Mouse (Mus musculus): Measurements from ENCODE around the gene Cd164l2.
A peak's percentile ranks its signal among the peaks of the same experiment; 100 is the strongest.

The Cd164l2 gene

DNA sequence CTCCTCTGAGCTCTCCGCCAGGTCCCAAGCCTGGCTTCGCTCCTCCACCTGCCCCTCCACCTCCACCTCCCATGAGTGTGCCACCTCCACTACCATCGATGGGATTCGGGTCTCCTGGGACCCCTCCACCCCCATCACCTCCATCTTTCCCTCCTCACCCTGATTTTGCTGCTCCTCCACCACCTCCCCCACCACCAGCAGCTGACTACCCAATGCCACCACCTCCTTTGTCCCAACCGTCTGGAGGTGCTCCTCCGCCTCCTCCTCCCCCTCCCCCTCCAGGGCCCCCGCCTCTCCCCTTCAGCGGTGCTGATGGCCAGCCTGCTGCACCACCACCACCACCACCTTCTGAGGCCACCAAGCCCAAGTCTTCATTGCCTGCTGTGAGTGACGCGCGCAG, 17.4 kb upstream of the Cd164l2 start:
- no peak for DNase-seq (ENCODE audit: extremely low spot score, low spot score)

- no peak for DNase-seq (ENCODE audit: extremely low spot score, low spot score)
Measured at GRCm38 (mm10) chr4:133195014-133195413, 16.9 kb upstream of the Cd164l2 start.

- no peak for DNase-seq (ENCODE audit: extremely low spot score, low spot score)
Measured at GRCm38 (mm10) chr4:133196136-133196535, 15.8 kb upstream of the Cd164l2 start.

DNA sequence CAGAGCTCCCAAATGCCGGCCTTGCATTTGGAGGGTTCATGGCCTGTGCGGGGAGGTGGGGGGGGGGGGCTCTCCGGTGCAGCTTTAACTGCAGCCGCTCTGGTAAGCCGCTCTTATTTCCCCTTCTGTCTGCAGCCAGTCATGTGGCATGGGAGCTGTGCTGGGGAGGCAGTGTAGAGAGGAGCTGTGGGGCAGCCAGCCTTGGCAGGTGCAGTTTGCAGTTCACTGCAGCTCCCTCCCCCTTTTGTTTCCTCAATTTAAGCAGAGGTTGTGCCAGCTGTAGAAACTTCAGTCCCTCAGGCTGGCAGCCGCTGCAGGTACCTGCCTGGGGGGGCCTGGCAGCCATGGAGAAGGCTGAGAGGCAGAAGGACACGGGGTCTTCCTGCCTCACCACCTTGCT, 15.1 kb upstream of the Cd164l2 start:
- no peak for DNase-seq (ENCODE audit: extremely low spot score, low spot score)

- DNase-seq (ENCODE audit: extremely low spot score, low spot score), result no peak
Measured at GRCm38 (mm10) chr4:133197355-133197754, 14.6 kb upstream of the Cd164l2 start.

- DNase-seq (ENCODE audit: extremely low spot score, low spot score), result peak; percentile 51
Measured at GRCm38 (mm10) chr4:133197801-133198286, 14.1 kb upstream of the Cd164l2 start.

DNA sequence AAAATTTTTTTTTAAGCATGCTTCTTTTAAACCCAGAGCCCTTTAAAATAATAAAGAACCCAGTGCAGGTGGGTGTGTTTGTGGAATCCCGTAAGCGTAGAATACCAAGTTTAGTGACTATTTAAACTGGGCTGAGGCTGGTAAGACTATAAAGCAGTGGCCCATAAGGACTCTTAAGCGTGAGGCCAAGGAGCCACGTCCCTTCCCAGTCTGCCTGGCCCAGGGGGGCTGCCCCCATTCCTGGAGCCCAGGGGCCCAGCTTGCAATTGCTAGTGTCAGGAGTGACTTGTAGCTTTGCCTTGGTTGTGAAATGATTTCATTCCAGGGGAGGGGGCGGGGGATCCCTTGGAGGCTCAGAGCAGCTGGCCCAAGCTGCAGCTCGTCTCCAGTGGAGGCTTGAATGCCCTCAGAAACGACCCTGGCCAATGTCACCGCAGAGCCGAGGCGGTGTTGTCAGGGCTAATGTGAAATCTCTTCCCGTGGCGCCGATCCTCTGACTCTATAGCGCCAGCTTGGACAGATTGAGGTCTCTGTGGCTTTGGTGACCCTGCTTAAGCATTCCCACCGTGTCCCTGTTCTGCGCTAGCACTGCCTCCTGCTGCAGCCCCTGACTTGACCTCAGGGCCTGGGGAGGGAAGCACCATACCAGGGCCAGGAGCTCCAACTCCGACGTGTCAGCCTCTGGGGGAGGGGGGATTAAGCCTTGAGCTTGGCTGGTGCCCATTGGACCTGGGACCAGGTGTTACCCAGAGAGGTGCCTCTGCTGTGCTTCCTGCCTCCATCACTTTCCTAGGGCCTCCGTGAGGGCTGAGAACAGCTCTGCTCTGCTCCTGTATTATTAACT, 13.4 kb upstream of the Cd164l2 start:
- DNase-seq (ENCODE audit: extremely low spot score, low spot score), result peak; percentile 61

GRCm38 (mm10) chr4:133199743-133200142, 12.2 kb upstream of the Cd164l2 start:
- DNase-seq (ENCODE audit: extremely low spot score, low spot score), result no peak

DNA sequence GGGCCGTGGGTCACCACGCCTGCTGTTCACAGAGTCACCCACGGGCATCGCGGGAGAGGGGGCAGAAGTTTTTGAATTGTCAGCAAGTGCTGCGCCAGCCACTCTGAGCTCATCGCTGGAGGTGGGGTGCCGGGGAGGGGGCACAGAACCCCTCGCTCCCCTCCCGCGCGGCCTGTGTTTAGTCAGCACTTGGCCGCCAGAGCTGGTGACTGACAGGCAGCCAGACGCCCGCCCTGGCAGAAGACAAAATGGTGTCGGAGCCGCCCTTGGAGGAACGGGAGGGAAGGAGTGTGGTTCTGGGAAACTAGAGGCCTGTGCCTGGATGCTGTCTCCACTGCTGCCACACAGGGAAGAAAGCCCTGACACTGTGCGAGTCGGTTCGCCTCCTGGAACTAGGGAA, 11.6 kb upstream of the Cd164l2 start:
- no peak for DNase-seq (ENCODE audit: extremely low spot score, low spot score)

DNA sequence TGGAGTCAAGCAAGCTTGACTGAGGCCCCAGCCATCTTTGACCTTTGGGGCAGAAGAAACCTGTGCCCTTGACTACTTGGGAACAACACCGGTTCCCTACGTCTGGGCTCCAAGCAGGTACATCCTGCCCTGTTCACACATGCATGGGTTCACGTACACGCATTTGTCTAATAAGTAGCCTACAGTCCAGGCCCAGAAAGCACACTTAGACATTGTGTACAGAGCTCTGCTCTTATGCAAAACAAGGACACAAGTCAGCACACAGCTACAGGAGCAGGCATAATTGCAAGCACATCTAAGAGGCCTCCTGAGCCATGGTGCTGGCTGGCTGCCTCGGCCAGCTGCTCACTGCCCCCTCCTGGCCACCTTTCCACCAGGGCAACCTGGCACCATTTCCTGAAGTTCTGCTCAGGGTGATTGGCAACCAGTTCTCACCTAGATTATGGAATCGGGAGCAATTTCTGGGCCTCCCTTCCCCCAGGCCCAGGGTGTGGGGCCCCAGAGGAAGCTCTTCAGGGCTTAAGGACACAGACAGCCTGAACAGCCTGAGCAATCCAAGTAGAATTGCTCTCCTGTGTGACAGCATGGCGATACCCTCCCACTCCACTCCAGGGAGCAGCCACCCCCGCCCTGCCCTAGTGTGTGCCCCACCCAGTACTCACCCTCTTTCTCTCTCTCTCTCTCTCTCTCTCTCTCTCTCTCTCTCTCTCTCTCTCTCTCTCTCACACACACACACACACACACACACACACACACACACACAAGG, 10.7 kb upstream of the Cd164l2 start:
- no peak for DNase-seq (ENCODE audit: extremely low spot score, low spot score)

DNA sequence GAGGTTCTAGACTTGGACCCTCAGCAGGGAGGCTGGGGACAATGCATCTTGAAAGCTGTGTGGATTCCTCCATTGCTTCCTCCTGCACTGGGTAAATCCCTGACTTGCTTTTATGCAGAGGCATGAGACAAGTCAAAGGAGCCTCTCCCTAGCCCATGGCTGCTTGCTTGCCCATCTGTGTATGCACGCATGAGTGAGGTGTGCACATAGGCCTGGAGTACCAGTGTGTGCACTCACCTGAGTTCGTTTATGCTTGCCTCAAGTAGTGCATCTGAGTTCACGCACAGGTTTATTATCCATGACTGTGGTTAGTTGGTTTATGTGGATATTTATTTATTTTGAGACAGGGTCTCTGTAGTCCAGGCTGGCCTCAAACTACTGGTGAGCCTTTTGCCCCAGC, 9.7 kb upstream of the Cd164l2 start:
- no peak for DNase-seq (ENCODE audit: extremely low spot score, low spot score)

DNA sequence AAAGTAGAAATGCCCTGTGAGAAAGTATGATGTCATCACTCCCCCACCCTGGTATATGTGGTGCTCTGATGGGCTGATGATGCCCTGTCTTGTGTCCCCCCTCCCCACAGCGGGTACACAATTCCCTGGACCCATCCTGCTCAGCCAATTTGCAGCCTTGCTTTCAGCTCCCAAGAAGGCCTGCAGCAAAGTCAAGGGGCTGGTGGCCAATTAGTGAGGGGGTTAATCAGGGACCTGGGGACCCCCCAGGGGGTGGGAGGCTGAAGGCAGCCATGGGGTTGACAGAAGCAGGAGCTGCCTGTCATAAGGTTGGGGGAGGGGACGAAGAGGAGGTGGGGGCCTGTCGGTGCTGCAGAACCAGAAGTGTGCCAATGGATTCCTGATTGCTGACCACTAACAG, 8.3 kb upstream of the Cd164l2 start:
- no peak for DNase-seq (ENCODE audit: extremely low spot score, low spot score)

GRCm38 (mm10) chr4:133204379-133204778, 7.6 kb upstream of the Cd164l2 start:
- no peak for DNase-seq (ENCODE audit: extremely low spot score, low spot score)

DNA sequence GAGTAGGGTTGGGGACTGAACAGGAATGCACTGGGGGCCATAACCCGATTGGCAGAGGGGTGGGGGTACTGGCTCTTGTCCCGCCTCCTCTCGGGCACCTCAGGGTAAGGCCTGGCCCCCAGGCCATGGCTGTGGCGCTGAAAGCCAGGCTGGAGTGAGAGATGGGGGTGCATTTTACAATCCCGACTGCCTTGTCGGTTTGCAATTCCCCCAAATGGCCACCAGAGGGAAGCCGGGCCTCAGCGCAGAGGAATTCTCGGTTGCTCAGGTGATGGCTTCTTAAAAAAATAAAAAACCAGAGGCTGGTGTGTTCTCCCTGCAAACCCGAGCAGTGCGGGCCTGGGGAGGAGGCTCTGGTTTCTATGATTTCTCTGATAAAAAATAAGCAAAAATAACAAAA, 2.6 kb upstream of the Cd164l2 start:
- peak; percentile 57 for DNase-seq (ENCODE audit: extremely low spot score, low spot score)

DNA sequence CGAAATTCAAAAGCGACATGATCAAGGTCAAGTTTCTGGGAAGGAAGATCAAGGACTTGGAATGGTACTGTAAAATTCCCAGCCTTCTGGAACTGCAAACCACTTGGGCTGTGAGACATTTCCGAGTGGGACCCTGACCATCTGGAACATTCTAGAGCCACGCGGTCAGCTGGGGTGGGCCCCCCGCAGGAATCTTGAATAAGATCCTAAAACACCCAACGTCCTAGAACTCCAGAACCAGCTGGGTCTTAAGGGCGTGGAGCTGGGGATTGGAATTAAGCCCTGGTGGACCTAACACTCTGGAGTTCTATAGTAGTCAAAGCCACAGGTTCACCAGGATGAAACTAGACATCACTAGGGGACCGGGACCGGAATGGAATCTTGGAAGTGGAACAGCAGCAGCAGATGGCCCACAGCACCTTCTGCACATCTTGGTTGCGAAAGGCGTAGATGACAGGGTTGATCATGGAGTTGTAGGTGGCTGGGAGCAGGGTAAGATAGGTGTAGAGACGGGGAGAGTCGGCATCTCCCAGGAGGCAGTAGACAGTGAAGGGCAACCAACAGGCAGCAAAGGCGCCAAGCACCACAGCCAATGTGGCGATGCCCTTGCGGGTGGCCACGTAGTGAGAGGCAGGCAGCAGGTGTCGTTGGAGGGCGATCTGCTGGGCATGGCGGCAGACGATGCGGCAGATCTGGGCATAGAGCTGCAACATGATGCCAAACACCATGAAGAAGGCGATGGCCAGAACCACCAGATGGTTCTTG, 1.7 kb upstream of the Cd164l2 start:
- no peak for DNase-seq (ENCODE audit: extremely low spot score, low spot score)

GRCm38 (mm10) chr4:133210788-133211390, 1.0 kb upstream of the Cd164l2 start:
- DNase-seq (ENCODE audit: extremely low spot score, low spot score), result no peak

DNA sequence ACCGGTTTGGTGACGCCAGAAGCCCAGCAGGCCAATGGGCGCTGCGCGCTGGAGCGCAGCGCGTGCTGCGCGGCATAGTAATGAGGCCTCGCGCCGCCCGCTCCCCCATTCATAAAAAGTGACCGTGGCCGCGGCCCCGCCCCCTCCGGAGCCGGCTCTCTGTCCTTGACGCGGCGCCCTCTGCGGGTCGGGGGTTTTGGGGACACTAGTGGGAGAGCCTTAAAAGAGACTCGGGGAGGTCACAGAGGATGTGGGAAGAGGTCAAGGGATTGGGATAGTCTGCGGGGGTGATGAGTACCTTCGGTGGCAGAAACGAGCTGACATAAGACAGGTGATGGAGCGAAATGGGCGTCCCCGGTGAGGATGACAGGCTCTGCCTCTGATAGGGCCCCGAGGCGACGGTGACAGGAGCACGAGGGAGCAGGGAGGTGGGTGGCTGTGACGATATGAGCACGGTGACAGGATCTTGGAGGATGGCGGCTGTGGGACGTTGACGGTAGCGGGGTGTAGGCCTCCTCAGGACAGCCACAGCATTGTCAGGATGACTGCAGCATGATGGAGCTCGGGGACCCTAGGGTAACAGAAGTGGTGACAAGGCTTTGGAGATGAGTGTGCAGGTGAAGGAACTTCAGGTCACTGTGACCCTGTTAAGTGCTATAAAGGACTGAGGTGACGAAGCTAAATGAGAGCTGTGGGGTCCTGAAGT, 784 bp downstream of the Cd164l2 start:
- peak; percentile 84 for DNase-seq (ENCODE audit: extremely low spot score, low spot score)

DNA sequence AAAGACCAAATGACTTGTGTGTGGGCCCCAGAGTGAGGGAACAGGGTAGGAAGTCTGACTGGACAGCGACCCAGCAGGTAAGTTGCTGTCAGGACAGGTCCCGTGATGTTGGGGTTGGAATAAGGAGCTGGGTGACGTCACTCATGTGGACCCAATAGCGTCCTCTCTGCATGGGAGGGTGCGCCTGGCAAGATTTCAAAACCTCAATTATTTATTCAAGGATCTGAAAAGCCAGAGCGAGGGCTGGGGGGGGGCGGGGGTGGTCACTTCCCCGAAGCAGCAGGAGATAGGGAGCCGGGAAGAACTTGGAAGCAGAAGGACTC, 1.3 kb downstream of the Cd164l2 start:
- no peak for DNase-seq (ENCODE audit: extremely low spot score, low spot score)

DNA sequence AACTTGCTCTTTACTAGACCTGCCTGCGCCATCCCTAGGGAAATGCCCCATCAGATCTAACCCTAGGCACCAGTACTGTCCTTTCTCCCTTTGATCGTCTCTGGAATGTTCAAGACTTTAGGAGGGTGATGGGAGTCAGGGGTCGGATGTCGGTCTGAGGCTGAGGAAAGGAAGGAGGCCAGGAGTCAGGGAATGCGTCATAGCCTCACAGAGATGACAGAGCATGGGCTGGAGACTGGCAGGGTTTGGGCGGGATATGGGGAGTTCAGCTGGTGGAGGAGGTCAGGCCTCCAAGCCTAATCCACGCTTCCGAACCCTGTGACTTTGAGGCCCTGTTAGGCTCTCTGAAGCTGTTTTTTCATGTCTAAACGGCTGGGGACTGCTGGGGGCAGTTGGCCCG, 1.7 kb downstream of the Cd164l2 start:
- no peak for DNase-seq (ENCODE audit: extremely low spot score, low spot score)

DNA sequence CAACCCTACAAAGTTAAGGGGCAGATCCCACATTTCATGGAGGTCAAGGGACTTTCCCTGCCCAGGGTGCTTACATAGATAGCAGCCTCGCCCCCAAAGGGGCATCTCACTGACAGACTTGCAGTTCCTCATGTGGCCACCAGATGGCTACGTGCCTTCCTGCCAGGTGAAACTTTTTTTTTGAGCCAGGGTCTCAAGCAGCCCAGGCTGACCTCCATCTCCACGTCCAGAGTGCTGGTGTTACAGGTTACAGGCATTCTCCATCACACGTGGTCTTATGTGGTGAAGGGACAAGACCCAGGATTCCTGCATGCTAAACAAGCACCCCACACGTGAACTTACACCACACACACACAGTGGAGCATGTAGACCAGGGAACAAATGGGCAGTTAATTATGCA, 5.7 kb downstream of the Cd164l2 start:
- peak; percentile 77 for DNase-seq (ENCODE audit: extremely low spot score, low spot score)

GRCm38 (mm10) chr4:133218745-133219144, 6.8 kb downstream of the Cd164l2 start:
- DNase-seq (ENCODE audit: extremely low spot score, low spot score), result no peak
